ENCODE assay signal across 9 mouse cellular contexts in genomic region chr6:145485986-145486605, GRCm38 (mm10).
DNase-seq lines count a peak whose midpoint lies in the region; ATAC-seq and TF ChIP-seq lines count a peak whose summit lies in the region.
"Had no signal": no experiment of that assay in that cellular context is flagged by ENCODE, and none has a peak within 500 bp of the region (broad histone marks: within the 10 kb centered on the region; RNA-seq: fewer than 3 reads in every experiment).

No protein-coding gene starts in this region.

- H3K4me1 ChIP-seq in kidney, adult 2 months (ENCODE audit: control insufficient read depth, insufficient read depth, low read length): 0 out of 2 replicates have a peak, but pooled peaks cover 4% of the 10 kb centered on the region
- H3K4me1 ChIP-seq in embryonic facial prominence, embryonic 11.5 days (ENCODE audit: control insufficient read depth, insufficient read depth, low read length): 0 out of 2 replicates have a peak, but pooled peaks cover 2% of the 10 kb centered on the region
- peaks cover 25% of the 10 kb centered on the region for H3K4me1 ChIP-seq in midbrain, embryonic 14.5 days (ENCODE audit: control insufficient read depth, insufficient read depth, low read length)

- intact Hi-C loops in left cerebral cortex, postnatal 36 days (cut with DNase I): no loop called here

- 59% methylated on average over 12 of the region's 12 CpGs for WGBS in kidney, adult 2 months
- 47% methylated on average over 12 of the region's 12 CpGs for WGBS in embryonic facial prominence, embryonic 11.5 days
- WGBS in midbrain, embryonic 14.5 days: 52% methylated on average over 12 of the region's 12 CpGs

- H3K9ac ChIP-seq in embryonic facial prominence, embryonic 11.5 days (replicated peaks; ENCODE audit: low read length): no peak overlapping the region
- H3K9ac ChIP-seq in midbrain, embryonic 14.5 days (replicated peaks; ENCODE audit: low read length): no peak overlapping the region

- DNase-seq in kidney, postnatal 14 days: peak; percentile 18
- no peak for DNase-seq in kidney, adult 2 months
- DNase-seq in embryonic facial prominence, embryonic 11.5 days (ENCODE audit: low spot score): peak; percentile 68
- peak; percentile 82 for DNase-seq in midbrain, embryonic 14.5 days
- no peak for DNase-seq in left cerebral cortex, postnatal 36 days (ENCODE audit: low spot score in 2 of 2)
- no peak for DNase-seq in urinary bladder, postnatal 4 days (ENCODE audit: low spot score in 2 of 2)
- DNase-seq: adrenal gland, adult 8-10 months; kidney, adult 8-10 months had no signal

- H3K4me3 ChIP-seq in kidney, adult 2 months (ENCODE audit: insufficient read depth, low read depth, low read length): no peak overlapping the region
- H3K4me3 ChIP-seq in embryonic facial prominence, embryonic 11.5 days (ENCODE audit: low read depth, low read length): no peak overlapping the region
- H3K4me3 ChIP-seq in midbrain, embryonic 14.5 days (replicated peaks; ENCODE audit: low read depth, low read length): no peak overlapping the region

- no peak for TF ChIP-seq CTCF in kidney, adult 2 months (conservative IDR thresholded peaks at IDR 0.05; ENCODE audit: insufficient read depth, insufficient read length, low read depth, low read length)

- no peak for ATAC-seq in embryonic facial prominence, embryonic 11.5 days (replicated peaks; ENCODE audit: insufficient number of reproducible peaks, low FRiP score, low TSS enrichment, low read depth)
- ATAC-seq in hematopoietic stem cell, adult 5-6 weeks (replicated peaks in 1 of 2; ENCODE audit: insufficient read depth in 1 of 2, low FRiP score in 2 of 2, low TSS enrichment in 1 of 2, low read depth in 1 of 2, poor library complexity in 2 of 2, severe bottlenecking in 2 of 2): peak; percentile 59 to 64
- no peak for ATAC-seq in midbrain, embryonic 14.5 days (ENCODE audit: low FRiP score, low TSS enrichment)

- no peaks in the 10 kb centered on the region for H3K9me3 ChIP-seq in embryonic facial prominence, embryonic 11.5 days (replicated peaks; ENCODE audit: control insufficient read depth, low read length)
- H3K9me3 ChIP-seq in midbrain, embryonic 14.5 days (ENCODE audit: control insufficient read depth, low read length): no peaks in the 10 kb centered on the region

- no peak for TF ChIP-seq POLR2A in kidney, adult 2 months (IDR thresholded peaks at IDR 0.05; ENCODE audit: low read depth, low read length)

- no peaks in the 10 kb centered on the region for H3K36me3 ChIP-seq in kidney, adult 2 months (ENCODE audit: control insufficient read depth, insufficient read depth, low read length)
- H3K36me3 ChIP-seq in embryonic facial prominence, embryonic 11.5 days (replicated peaks; ENCODE audit: control insufficient read depth, insufficient read depth, low read depth, low read length): no peaks in the 10 kb centered on the region
- no peaks in the 10 kb centered on the region for H3K36me3 ChIP-seq in midbrain, embryonic 14.5 days (ENCODE audit: control insufficient read depth, insufficient read depth, low read length)

- H3K27me3 ChIP-seq in kidney, adult 2 months (replicated peaks; ENCODE audit: control insufficient read depth, insufficient read depth, low read length): no peaks in the 10 kb centered on the region
- no peaks in the 10 kb centered on the region for H3K27me3 ChIP-seq in embryonic facial prominence, embryonic 11.5 days (ENCODE audit: control insufficient read depth, insufficient read depth, low read length)
- H3K27me3 ChIP-seq in midbrain, embryonic 14.5 days (ENCODE audit: control insufficient read depth, insufficient read depth, low read length): no peaks in the 10 kb centered on the region

- no peak overlapping the region for H3K4me2 ChIP-seq in embryonic facial prominence, embryonic 11.5 days (ENCODE audit: low read depth, low read length)
- no peak overlapping the region for H3K4me2 ChIP-seq in midbrain, embryonic 14.5 days (ENCODE audit: low read length)

- no peak overlapping the region for H3K27ac ChIP-seq in kidney, adult 2 months (ENCODE audit: insufficient read depth, low read depth, low read length)
- H3K27ac ChIP-seq in embryonic facial prominence, embryonic 11.5 days (replicated peaks; ENCODE audit: low read depth, low read length): no peak overlapping the region
- peak overlapping the region; percentile 67 for H3K27ac ChIP-seq in midbrain, embryonic 14.5 days (replicated peaks; ENCODE audit: low read depth, low read length)

Comparison
In these comparisons a context has a peak if more than half of its experiments do, and no peak if none do; other contexts are left out.
1. DNase-seq: peak in kidney, postnatal 14 days (single experiment), embryonic facial prominence, embryonic 11.5 days (single experiment) and midbrain, embryonic 14.5 days (single experiment); none in kidney, adult 2 months (single experiment), left cerebral cortex, postnatal 36 days (0 of 2) and urinary bladder, postnatal 4 days (0 of 2).
2. ATAC-seq: peak in hematopoietic stem cell, adult 5-6 weeks (2 of 2); none in embryonic facial prominence, embryonic 11.5 days (single experiment) and midbrain, embryonic 14.5 days (single experiment).